Mouse (Mus musculus) bone marrow macrophage, adult 2 months (primary cell): ENCODE measurements around the gene Rab11a. TPM values are rescaled to one million over a fixed set of nuclear protein-coding genes. Genes with fewer than 3 reads are reported as not detected.

Experiments
- H3K27ac ChIP-seq: 2 replicates; pipeline ENCODE4 v1.5.1; 2012; ENCODE audit warnings: low read depth, low read length; ENCODE audit not compliant: insufficient read depth
- H3K4me1 ChIP-seq: 2 replicates; pipeline ENCODE4 v1.6.1; 2012; ENCODE audit warnings: low read length; ENCODE audit not compliant: control insufficient read depth, insufficient read depth
- H3K4me3 ChIP-seq: 2 replicates; pipeline ENCODE4 v1.5.1; 2012; ENCODE audit warnings: mild to moderate bottlenecking, low read length, moderate library complexity; ENCODE audit not compliant: insufficient read depth
- CTCF ChIP-seq: IDR thresholded peaks from 2 replicates; pipeline ENCODE4 v1.5.1; 2012; ENCODE audit warnings: low read depth, mild to moderate bottlenecking, low read length, moderate library complexity
- POLR2A ChIP-seq: IDR thresholded peaks from 2 replicates; pipeline ENCODE4 v1.6.1; 2012; ENCODE audit warnings: mild to moderate bottlenecking, low read depth, low read length, borderline replicate concordance
- polyA plus RNA-seq: library from polyadenylated mRNA; stranded (reverse); fragments of >200 nt; gene quantifications from 2 replicates; pipeline ENCODE4 v1.2.4, GENCODE M21; 2012; ENCODE audit not compliant: missing spikeins, insufficient read depth, insufficient read length

The Rab11a gene
- polyA plus RNA-seq, 1 experiment = 349 TPM

- TF ChIP-seq CTCF = no peak
- TF ChIP-seq POLR2A = no peak
- no peak overlapping the region for H3K4me3 ChIP-seq
- peaks cover 6% of the 10 kb centered on the region for H3K4me1 ChIP-seq
- H3K27ac ChIP-seq = no peak overlapping the region
Observed at GRCm38 (mm10) chr9:64668001-64668400, 69.6 kb downstream of the Rab11a start.

- TF ChIP-seq POLR2A (no peak), CTCF (no peak)
- Histone ChIP-seq H3K4me3 (no peak overlapping the region), H3K27ac (no peak overlapping the region), H3K4me1 (peaks cover 6% of the 10 kb centered on the region)
Observed at GRCm38 (mm10) chr9:64667513-64667912, 70.0 kb downstream of the Rab11a start.

- no peak for TF ChIP-seq POLR2A
- no peak for TF ChIP-seq CTCF
- Histone ChIP-seq H3K27ac (no peak overlapping the region), H3K4me3 (no peak overlapping the region), H3K4me1 (0 out of 2 replicates have a peak, but pooled peaks cover 3% of the 10 kb centered on the region)
Observed at GRCm38 (mm10) chr9:64666549-64666948, 71.0 kb downstream of the Rab11a start.

Other genes starting within 250 kb of the Rab11a start
- gene Dennd4a, start 73.6 kb upstream of the Rab11a start, polyA plus RNA-seq = 14.9 and 18.3 TPM in 2 replicates
- gene Slc24a1, start 213.8 kb upstream of the Rab11a start, polyA plus RNA-seq = not detected in 2 replicates
- 21.4 and 21.6 TPM in 2 replicates for gene Ints14, start 223.1 kb upstream of the Rab11a start, polyA plus RNA-seq